Mouse (Mus musculus) T-helper 2 cell (primary cell): ENCODE data around the gene Slc22a1.
"Not testable (repeated sequence)": the region's sequence is repeated elsewhere in the genome, so short reads cannot be mapped to it uniquely, and the experiment has no call there.

ENCODE experiments used
- in situ Hi-C: fragments of 300-600 bp; cut with MboI, MseI; formaldehyde crosslinking; loops from one replicate; pipeline ENCODE4 v1.15.1; 2025; ENCODE audit warnings: high pct_unique_total_duplicates

Slc22a1 gene

DNA sequence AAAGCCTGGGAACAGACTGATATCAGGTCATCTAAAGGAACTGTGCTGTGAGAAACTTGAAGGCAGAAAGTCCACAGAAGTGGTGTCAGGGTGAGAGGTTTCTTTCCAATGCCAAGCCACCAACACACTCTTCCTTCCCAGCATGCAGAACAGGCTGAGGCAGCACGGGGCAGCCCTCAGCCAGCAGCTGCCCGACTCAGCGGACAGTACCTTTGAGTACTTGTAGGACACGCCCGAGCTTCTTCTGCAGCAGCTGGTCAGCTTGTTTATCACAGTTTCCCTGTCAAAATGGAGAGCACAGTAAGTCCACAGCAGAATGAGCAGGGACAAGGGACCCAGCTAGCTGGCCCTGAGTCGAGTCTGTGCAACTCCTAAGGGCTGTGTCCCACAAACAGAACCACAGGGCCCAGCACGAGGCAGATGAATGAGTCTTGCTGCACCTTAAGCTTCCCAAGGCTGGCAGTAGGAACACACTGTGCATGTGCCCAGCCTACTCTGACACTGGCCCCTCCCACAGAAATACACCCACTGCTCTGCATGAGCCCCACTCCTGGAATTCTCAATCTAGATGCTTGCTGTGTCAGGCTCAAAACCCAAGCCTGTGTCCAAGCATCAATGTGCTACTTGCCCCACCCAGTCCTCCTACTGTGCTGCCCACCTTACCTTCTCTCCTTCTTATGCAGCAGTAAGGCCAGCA, 9.4 kb upstream of the Slc22a1 start:
- in situ Hi-C loops = no loop called here

GRCm38 (mm10) chr17:12684412-12684811, 8.8 kb upstream of the Slc22a1 start:
- in situ Hi-C loops = no loop called here

DNA sequence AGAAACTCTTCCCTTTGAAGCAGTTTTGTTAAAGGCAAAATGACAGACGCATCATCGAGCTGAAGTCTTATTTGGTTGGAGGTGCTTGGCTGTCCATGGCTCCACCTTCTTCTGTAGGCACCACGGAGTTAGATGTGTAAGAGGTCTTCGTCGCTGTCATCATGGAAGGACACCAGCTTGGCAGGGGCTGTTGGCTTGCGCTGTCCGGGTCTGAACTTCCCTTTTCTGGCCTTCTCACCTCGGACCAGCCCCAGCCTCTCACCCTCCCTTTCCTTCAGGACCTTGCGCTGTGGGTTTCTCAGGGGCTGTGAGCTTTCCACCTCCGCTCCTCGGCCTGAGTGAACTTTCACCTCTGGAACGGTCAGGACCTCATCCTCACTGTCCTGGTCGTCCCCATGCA, 8.0 kb upstream of the Slc22a1 start:
- in situ Hi-C loops = no loop called here

DNA sequence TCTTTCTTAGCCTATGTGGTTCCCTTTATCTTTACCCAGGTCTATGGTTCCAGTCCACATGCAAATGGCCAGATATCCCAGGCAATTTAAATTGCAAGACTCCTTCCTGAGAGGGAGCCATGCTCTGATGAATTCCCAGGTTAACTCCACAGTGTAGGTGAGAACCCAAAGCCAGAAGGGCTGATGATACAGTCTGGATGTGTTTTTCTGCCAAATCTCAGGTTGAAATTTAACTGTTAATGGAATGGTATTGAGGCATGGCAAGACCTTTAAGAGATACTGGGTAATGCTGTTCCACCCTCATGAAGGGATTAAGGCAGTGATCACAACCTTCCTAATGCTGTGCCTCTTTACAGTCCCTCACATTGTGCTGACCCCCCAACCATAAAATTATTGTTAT, 2.6 kb upstream of the Slc22a1 start:
- in situ Hi-C loops = no loop called here

- in situ Hi-C loops = no loop called here
Measured at GRCm38 (mm10) chr17:12677139-12677538, 1.5 kb upstream of the Slc22a1 start.

DNA sequence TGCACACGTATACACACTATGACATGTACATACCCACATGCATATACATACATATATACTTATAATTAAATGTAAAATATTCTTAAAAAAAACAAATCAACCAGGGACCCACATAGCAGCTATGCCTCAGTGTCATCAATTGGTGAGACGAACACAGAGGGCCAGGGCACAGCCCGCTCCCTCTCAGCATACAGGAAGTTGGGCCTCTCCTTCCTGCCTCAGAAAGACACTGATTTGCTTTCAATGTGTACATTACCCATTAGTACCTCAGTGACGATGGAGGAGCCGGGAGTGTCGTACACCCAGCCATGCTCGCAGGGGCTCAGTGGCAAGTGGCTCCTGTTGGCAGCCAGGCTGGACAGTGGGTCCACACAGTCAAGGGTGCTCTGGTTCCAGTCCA, 649 bp downstream of the Slc22a1 start:
- in situ Hi-C loops = not testable (repeated sequence)

GRCm38 (mm10) chr17:12673871-12674270, 1.8 kb downstream of the Slc22a1 start:
- in situ Hi-C loops = no loop called here

GRCm38 (mm10) chr17:12672285-12672790, 3.3 kb downstream of the Slc22a1 start:
- in situ Hi-C loops = no loop called here

GRCm38 (mm10) chr17:12671029-12671605, 4.5 kb downstream of the Slc22a1 start:
- in situ Hi-C loops = no loop called here

- in situ Hi-C loops = loop anchor here (5.0 kb wide), 1 partner anchor 132 kb away; no protein-coding TSS in a partner anchor
Measured at GRCm38 (mm10) chr17:12669363-12669679, 6.3 kb downstream of the Slc22a1 start.

DNA sequence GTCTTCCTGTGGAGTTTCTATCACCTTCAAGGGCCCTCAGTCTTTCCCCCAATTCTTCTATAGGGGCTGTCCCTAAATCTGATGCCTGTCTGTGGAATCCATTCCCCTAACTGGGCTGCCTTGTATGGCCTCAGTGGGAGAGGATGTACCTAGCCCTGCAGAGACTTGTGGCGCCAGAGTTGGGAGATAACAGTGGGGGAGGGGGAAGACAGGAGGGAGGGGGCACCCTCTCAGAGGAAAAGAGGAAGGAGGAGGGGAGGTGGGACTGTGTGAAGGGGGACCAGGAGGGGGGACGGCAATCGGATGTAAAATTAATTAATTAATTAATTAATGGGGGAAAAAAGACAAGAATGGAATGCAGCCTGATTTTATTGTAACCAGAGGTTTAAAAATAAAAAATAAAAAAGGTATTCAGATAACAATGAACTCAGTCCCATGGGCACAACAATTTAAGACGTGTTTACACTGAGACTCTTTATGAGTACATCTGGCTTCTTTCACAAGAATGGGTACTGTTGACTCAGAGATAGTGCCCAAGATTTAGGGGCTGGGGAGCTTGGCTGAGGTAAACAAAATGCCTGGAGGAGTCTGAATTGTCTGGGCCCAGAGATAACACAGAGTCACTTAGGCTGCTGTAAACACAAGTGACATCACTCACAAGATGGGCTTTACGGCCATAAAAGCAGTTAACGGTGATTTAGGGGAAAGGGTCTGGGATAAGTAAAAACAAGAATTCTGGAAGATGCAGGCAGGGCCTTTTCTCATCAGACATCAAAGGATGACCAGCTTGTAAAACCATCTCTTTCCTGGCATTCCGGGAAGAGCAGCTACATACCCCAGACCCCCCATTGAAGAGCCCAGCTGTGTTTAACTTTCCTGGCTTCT, 6.9 kb downstream of the Slc22a1 start:
- in situ Hi-C loops = loop anchor here (5.0 kb wide), 1 partner anchor 131 kb away; no protein-coding TSS in a partner anchor

DNA sequence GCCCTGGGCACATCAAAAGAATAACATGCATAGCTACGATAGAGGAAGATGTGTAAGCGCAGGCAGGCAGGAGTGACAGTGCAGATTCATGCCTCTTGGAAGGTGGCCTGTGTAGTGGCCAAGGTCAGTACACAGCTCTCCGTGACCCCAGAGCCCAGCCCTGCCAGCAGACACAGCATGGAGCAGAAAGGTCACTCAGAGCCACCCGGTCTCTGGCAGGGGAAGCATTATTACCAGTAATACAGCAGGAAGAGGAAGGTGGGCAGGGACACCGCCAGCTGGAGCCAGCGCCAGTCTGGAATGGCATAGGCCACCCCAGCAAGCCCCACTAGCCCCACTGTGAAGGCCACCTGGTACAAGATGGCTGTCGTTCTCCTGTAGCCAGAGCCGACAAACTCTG, 11.5 kb downstream of the Slc22a1 start:
- in situ Hi-C loops = no loop called here

DNA sequence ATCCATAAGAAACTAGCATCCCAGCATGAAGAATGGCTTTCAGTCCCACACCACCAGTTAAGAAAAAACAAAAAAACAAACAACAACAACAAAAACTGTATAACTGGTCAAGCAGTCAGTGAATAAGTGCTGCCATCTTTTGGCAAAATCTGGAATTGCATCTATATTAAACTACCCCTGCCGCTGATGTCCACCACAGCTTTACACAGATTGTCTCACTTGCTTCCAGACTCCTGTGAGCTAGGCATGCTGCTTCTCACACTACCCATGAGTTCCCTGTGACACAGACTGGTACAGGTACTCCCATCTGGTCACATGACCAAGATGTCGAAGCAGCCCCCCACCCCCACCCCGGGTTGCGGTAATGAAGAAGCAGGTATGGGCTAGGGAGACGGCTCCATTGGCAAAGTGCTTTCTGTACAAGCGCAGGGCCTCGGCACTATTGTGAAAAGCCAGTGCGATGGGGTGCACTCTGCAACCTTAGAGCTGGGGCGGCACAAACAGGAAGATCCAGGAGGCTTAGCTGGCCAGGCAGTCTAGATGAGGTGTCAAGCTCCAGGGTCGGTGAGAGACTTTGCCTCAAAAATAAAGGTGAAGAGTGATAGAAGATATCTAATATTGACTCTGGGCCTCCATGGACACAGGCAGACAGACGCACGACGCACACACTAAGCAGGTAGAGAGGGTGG, 14.9 kb downstream of the Slc22a1 start:
- in situ Hi-C loops = no loop called here

GRCm38 (mm10) chr17:12659233-12659632, 16.4 kb downstream of the Slc22a1 start:
- in situ Hi-C loops = no loop called here

- in situ Hi-C loops = no loop called here
Measured at GRCm38 (mm10) chr17:12658784-12659183, 16.8 kb downstream of the Slc22a1 start.

- in situ Hi-C loops = no loop called here
Measured at GRCm38 (mm10) chr17:12655826-12656225, 19.8 kb downstream of the Slc22a1 start.

- in situ Hi-C loops = no loop called here
Measured at GRCm38 (mm10) chr17:12654061-12654460, 21.6 kb downstream of the Slc22a1 start.

- in situ Hi-C loops = no loop called here
Measured at GRCm38 (mm10) chr17:12652604-12653003, 23.0 kb downstream of the Slc22a1 start.

GRCm38 (mm10) chr17:12645461-12645860, 30.2 kb downstream of the Slc22a1 start:
- in situ Hi-C loops = no loop called here

DNA sequence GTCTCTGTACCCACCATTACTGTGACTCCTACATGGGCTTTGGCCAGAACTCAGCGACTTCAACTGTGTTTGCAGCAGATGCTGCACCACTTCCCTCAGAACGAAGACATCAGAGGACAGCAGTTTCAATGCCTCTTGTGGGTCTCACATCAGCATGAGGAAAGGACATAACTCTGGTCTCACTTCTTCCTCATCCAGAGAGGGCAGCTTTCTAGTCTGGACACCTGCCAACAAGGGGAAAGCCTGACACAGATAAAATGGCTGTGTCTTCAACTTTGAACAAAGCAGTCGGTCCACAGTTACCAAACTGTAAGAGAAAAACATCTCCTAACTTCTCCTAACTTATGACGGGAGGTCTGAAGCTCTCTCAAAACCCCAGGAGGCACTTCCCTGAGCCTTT, 34.5 kb downstream of the Slc22a1 start:
- in situ Hi-C loops = no loop called here

DNA sequence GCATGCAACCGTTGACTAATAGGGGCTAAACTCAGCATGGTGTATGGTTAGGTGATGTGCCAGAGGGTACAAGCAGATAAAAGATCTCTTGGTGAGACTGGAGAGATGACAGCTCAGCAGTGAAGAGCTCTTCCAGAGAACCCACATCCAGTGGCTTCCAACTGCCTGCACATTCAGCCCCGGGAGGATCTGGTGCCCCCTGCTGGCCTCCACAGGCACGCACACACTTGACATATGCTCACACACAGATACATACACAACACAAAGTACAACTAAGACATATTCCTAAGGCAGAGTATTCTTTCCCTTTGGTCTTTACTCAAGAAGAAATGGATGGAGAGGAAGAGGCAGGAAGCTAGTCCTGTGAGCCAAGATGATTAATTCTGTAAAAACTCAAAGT, 36.0 kb downstream of the Slc22a1 start:
- in situ Hi-C loops = no loop called here

DNA sequence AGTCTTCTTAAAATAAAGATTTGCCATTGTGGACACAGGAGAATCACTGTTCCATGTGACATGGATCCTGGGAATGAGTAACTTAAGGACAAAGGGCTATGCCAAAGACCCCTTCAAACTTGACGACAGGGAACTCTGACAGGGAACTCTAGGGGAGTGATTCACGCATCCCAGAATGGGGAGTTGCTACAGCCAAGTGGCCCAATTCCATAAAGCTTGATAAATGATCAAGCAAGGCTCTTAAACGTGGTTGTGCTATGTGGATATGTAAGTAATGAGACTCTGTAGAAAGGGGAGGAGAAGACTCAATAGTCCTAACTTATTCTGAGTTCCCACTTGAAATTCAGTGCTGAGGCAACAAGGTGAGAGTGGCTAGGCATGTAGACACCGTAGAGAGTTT, 40.8 kb downstream of the Slc22a1 start:
- in situ Hi-C loops = no loop called here
